Mouse (Mus musculus) cortical plate, adult 2 months (tissue): ENCODE measurements around the gene 1700125H20Rik.

Source experiments
- CTCF ChIP-seq: fragments of 200-500 bp; IDR thresholded peaks from 2 replicates; pipeline ENCODE4 v1.5.1; 2011; ENCODE audit warnings: mild to moderate bottlenecking, control low read depth, low read length; ENCODE audit not compliant: insufficient read depth; ENCODE audit errors: extremely low read depth
- POLR2A ChIP-seq: fragments of 200-500 bp; IDR thresholded peaks from 2 replicates; pipeline ENCODE4 v1.6.1; 2011; ENCODE audit warnings: mild to moderate bottlenecking, low read length, control low read depth; ENCODE audit not compliant: insufficient read depth; ENCODE audit errors: extremely low read depth

- peak; percentile 80 for TF ChIP-seq CTCF
- TF ChIP-seq POLR2A: no peak
These were observed at the start of gene 1700125H20Rik for GRCm38 (mm10) chr11:85170058-85170740.
